Mouse (Mus musculus): Measurements from ENCODE around the gene Ankrd49. TPM values are rescaled to one million over a fixed set of nuclear protein-coding genes. Genes with fewer than 3 reads are reported as not detected.

The Ankrd49 gene
- total RNA-seq, 2 experiments from 2014 or later: 12.7 to 19.6 TPM

DNA sequence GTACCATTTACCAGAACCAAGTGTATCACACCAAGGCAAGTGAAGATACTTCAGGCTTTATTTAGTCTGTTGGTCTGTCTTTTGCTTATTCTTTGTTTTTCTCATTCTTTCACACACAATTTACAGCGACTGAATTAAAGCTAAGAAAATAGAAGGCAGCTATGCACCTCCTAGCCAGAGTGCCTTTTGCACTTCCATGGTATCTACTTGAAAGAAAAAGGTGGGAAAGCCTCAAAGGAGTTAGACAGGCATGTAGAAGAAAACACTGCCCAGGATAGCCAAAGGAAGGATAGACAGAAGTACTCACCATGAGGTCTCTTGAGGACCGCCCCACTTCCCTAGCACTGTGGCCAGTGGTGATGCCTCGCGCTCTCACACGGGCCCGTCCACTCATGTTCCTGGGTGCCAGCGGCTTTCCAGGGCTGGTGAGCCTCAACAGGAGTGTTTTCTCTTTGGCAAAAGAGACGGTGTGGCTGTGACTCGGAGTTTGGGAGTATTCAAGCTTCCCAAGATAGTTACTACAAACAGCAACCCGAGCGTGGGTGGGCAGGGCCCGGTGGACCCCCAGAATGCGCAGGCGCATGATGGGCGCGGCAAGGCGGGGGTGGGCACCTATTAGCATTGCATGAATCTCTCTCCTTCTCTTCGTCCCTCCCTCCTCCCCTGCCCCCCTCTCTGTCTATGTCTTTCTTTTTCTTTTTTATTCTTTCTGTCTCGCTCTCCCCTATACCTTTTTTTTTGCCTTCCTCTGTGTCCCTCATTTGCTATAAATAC, 44.3 kb downstream of the Ankrd49 start, which contains the start of gene Piwil4:
Gene Piwil4 (minus strand): TSS at position 583 of the 774 bp plus-strand sequence.
- no peak for DNase-seq

DNA sequence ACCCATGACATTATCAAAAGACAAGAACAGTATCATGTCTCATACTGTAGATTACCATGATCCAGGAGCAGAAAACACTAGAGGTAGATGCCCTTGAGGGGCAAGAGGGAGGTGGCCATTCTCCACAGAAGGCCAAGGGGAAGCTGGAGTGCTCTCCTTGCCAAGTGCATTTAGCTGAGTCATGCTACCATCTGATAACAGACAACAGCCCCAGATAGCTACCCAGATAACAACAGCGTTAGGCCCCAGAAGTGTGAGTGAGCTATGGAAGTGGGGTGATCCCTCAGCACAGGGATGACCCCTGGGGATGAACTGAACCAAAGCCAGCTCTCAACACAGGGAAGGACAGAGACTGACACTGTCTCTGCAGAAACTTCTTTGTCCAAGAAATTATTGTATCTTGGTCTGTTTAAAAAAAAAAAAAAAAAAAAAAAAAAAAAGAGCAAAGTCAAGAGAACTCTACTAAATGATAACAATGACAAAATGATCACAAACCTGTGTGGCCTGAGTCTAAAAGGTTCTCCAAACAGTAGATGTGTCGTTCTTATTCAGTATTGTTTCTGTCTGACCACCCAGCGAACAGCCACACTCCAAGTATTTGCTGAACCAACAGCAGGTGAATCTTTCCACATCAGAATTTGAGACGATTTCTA, 45.0 kb downstream of the Ankrd49 start:
- DNase-seq: no peak

DNA sequence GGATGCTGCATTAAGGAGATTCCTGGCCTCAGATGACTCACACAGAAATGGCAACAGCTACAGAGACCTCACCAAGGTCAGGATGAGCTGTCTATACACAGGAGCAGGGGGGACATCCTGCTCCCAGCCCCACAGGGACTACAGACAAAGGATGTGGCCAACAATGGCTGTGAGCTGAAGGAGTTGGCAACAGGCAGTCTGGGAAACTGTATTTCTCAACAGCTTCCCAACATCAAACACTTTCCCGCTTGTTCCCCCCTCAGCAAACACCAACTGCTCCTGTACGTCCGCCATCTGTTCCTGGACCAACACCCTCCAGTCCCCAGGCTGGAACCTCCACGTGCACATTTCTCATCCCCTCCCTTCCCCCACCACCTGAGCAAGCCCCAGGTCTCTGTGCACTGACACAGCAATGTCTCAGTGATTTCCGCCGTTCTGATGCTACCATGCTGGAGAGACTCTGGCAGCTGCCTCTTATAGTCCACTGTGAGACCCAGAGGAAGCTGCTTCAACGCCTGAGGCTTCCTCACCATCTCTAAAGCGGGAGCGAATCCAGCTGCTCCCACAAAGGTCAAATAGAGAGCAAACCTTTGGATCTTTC, 53.6 kb downstream of the Ankrd49 start:
- DNase-seq: no peak

Other genes with a start within 250 kb of the Ankrd49 start
- 10 to 100 TPM; 14.3 to 16.1 TPM for gene Amotl1, start 139.8 kb downstream of the Ankrd49 start, total RNA-seq (2021)
- gene Piwil4, start 44.1 kb downstream of the Ankrd49 start, total RNA-seq (2021): not detected
- gene Fut4, start 32.5 kb downstream of the Ankrd49 start, total RNA-seq (2021): under 1 TPM; 0.15 to 0.18 TPM
- gene 1700012B09Rik, start 13.8 kb downstream of the Ankrd49 start, total RNA-seq (2021): not detected
- gene Mre11a, start 202 bp downstream of the Ankrd49 start, total RNA-seq (2021): 10 to 100 TPM; 13.6 to 14.6 TPM
- 10 to 100 TPM; 13.0 to 13.8 TPM for gene Gpr83, start 75.4 kb upstream of the Ankrd49 start, total RNA-seq (2021)
- not detected for gene Izumo1r, start 119.1 kb upstream of the Ankrd49 start, total RNA-seq (2021)

Data from layer of hippocampus, postnatal 36 days (tissue).